Mouse (Mus musculus) cerebellum, adult 18-20 months (tissue): Measurements from ENCODE around the gene Gm45844.
A peak's percentile ranks its signal among the peaks of the same experiment; 100 is the strongest.
"Not testable (repeated sequence)": the region's sequence is repeated elsewhere in the genome, so short reads cannot be mapped to it uniquely, and the experiment has no call there.

Source experiments
- DNase-seq, 2 experiments: peaks; one replicate each; pipeline ENCODE4 v3.0.0; 2021

Gene Gm45844

DNA sequence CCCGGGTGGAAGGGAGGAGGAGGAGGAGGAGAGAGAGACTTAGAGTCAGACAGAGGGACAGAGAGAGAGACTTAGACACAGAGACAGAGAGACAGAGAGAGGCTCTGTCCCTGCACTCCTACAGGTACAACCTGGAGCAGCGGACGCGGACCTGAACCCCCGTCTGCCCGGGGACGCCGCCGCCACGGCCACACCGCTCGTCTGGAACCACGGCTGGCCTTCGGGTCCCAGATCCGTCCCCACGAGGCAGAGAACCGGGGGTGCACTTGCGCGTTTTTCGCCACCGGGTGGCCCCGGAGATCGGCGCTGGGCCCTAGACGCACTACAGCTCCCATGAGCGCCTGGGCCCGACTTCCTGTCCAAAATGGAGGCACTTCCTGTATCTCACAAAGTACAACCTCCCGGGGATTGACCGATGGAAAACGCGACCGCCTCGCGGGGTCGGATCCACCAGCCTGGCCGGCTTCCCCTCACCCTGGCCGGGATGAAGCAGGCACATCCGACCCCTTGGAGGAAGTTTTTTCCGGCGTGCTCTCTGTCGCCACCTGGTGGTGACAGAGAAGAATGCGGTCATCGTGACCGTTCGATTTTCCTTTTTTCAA lies at the start of gene Gm45844:
Gene Gm45844, minus strand, starts transcription at position 324 of the 602 bp plus-strand sequence.
- DNase-seq, result peak; percentile 86 to 91

DNA sequence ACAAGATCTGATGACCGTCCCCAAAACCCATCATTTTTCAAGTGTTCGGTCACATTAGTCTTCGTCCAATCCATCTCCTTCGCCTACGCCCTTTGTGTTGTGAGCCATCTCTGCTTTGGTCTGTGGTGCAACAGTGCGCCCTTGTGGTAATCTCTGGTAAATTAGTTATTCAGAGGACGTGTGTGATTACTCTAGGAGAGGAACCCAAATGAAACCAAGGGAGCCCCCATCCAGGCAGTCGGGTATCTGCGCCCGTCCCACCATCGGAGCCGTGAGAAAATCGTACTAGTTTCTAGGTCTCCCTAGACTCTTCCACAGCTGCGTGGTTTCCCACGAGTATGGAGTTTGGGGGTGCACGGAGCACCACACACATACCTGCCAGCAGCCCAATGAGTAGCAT lies 17.5 kb upstream of the Gm45844 start:
- peak; percentile 63 to 68 for DNase-seq

DNA sequence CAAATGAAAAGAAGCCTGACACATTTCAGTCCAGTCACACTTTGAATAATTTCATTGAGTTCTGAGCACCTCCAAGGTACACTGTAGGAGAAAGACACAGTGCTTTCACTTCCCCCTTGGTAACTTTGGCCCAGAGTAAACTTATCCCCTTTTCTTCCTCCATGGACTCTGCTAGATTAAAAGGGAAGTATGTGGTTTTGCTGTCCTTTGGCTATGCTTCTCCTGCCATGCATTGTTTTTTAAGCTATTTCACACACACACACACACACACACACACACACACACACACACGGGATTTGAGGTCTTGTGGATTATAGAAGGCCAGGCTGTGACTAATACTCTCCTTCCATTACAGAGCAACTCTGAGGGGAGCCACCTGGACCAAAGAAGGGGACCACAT lies 3.3 kb upstream of the Gm45844 start:
- DNase-seq, result no peak

DNA sequence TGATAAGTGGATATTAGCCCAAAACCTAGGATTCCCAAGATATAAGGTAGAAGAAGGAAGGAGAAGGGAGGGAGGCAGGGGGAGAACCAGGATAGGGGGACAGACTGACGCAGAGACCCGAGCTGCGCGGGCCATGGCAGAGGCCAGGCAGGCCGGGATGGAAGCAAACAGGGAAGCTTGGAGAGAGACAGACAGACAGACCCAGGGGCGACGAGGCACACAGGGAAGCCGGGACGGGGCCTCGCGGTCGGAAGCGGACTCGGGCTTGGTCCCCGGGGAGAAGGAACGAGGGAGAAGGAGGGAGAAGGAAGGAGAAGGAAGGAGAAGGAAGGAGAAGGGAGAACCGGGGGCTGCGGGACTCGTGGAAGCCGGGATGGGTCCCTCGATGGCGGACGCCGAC lies 533 bp downstream of the Gm45844 start:
- DNase-seq, result peak; percentile 32 to 53

DNA sequence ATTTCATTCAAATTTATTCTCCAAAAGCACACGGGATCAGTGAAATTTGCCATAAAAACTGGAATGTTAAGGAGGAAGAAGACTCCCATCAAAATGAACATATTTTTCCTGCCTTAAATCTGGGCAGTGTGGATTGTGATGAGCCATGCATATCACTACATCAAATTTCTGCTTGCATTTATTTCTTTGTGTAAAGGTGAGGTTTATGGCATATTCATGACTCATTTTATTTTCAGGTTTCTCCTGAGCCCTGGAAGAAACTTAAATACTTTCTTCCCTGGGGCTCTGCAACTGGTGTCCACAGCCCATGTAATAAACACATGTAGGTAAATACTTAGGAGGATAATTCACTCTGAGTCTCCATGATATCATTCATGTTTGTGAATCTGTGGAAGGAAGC lies 30.9 kb downstream of the Gm45844 start, which contains the start of gene Vmn2r29:
Gene Vmn2r29, minus strand, starts transcription at position 101 of the 400 bp plus-strand sequence.
- DNase-seq, result not testable (repeated sequence)

DNA sequence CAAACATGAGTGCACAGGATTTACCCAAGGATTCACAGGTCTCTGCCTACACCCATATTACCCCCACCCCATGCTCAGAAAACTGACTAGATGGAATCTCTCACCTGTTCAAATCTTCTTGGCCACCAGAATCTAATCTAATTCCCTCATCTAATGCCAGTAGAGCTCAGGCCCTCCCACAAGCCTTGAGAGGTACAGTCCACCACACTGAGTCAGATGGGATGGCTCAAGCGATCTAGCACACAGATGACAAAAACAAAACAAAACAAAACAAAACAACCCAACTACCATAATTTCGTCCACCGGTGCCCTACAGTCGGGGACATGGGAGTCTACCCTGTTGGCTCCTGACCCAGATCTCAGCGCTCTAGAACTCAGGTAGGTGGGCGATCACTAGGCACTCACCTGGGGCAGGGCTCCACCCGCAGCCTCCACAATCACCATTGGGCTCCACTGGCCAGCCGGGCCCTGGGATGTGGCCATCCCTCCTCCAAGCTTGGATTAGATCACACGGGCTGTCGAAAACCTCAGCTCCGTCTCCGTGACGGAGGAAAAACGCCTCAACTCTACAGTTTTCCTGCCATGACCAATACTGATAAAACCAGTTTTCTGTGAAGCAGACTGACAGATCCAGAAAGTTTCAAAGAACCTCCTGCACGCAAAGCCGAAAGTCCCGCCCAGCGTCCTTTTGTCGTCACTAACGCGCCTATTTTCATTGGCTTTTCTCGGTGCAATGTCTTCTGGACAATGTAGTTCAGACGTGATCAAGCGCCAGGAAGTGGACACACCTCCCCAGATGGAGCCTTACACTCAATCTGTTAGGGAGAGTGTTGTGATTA lies 68.6 kb downstream of the Gm45844 start, which contains the start of gene Zfp772:
Gene Zfp772, minus strand, starts transcription at position 686 of the 839 bp plus-strand sequence.
- DNase-seq, result peak; percentile 50 to 67

DNA sequence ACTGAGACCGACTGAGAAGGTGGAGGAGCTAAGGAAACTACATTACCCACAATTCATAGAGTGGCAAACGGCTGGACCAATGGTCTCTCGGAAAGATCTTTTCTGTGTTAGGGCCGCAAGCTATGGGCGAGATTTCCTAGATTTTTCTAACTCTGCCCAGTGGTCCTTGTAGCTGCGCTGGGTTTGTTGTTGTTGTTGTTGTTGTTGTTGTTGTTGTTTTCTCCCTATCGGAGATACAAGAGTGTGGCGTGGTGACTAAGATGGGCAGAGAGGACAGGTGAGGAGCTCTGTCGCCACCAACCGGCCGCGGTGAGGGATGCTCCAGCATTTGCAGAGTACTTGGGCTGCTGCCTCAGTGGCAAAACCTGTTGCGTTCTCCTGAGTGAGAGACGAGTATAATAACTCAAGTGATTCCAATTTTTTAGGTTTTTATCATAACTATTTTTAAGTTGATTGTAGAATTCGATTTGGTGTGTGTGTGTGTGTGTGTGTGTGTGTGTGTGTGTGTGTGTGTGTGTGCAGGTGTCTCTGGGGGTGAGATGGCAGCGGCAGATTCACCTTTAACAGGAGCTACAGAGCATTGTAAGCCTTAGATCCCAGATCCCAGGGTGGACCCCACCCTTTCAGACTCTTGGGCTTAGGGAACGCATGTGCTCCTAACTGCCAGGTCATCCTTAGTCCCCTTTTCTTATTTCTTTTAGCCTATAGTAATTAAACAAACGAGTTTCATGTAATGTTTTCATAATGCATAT lies 89.7 kb downstream of the Gm45844 start:
- peak; percentile 82 to 88 for DNase-seq

DNA sequence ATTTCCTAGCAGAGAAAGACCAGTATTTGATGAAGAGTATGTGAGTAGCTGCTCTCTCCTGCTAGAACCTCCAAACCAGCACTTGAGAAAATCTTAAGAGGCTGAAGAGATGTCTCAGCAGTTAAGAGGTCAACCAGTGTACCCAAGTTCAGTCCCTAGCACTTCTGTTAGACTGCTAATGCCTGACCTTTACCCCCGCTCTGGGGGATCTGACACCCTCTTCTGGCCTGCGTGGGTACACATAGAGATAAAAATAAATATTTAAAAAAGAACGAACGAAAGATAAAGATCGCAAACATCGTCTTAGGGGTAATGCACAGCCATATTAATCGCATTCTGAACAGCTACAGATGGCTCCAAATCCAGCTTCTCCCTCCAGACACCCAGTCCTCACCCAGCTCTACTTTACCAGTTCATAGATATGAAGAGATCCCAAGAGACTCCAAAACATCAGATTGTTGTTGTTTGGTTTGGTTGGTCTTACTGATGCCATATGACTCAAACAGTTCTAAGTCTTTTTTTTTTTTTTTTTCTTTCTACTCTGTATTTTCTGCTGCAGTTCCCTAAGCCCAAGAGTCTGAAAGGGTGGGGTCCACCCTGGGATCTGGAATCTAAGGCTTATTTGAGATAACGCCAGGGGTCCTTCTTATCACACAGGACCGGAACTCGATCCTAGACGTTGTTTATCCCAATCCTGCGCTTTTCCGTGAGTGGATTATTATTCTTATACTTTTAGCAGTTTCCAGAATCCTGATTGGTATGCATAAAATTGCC lies 90.5 kb downstream of the Gm45844 start:
- DNase-seq, result no peak

DNA sequence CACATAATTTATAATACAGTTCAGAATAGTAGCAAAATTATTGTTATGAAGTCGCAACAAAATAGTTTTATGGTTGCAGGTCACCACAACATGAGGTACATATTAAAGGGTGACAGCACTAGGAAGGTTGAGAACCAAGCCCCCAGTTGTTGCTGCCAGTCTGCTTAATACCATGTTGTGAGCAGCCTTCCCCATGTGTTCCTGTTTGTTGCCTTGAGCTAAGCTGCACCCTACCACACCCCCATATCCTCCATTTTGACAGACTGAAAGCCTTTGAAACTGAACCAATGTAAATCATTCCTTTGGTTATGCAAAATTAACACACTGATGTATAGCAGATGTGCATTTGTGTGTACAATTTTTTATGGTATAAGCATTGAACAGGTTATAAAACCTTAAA lies 92.2 kb downstream of the Gm45844 start:
- DNase-seq, result no peak

DNA sequence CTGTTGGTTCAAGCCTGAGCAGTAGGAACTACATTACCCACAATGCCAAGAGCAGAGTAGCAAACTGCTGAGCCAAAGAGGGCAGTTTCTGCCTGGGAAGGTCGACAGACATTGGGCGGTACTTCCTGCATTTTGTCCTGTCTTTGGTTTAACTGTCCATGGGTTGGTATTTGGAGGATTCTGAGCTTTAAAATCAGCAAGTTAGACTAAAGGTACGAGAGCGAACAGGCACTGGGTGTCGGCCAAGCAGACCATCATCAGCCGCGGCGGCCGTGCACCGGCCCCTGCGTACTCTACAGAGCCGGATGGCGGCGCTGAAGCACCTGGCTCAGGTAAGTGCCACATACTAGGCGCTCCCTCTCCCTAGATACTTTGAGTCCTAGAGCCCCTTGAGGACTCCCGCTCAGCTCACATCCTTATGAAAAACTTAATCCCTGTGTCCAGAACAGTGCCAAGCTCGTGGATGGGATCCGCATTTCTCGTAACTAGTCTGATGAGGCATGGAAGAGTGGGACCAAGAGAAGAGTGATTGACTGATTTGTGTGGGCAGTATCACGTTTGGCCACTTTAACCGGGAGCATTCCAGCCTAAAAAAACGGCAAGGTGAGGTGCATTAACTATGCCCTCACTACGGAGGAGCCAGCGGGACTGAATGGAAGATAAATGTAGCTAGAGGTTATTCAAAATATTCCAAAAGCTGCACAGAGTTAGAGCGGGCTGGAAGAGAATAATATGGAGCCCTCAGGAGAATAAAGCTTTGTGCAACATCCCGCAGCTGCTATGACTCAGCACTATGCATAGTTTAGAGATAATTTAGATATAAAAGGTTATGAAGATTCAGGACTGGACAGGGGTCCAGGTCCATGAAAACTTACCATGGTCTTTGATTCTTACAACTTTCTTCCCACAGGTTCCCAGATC lies 106.6 kb downstream of the Gm45844 start, which contains the start of gene Zfp418:
Gene Zfp418, plus strand, starts transcription at position 104 of the 921 bp plus-strand sequence.
- DNase-seq, result peak; percentile 71 to 77
